Mouse (Mus musculus): ENCODE data around the gene Vmn2r74. TPM values are rescaled to one million over a fixed set of nuclear protein-coding genes. Genes with fewer than 3 reads are reported as not detected.

The Vmn2r74 gene
- polyA plus RNA-seq (2012; rRNA removed), result not detected in 2 replicates

DNA sequence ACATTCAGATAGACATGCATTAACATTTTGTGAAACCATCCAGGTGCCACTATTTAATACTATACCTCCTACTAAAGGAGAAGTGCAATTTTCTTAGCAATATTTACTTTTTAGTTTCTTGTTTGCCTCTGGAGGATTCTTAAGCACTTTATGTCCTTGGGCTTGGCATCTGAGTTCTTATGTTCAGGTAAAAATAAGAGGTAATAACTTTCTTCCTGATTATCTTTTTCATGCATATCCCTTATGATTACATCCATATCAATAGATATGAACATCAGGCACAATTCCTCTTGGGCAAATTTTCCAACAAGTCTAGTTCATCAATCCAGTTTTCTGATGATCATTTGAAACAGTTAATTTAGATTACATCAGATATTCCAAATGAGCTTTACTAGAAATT, at the start of gene Vmn2r74:
Gene Vmn2r74 (minus strand): TSS at position 101 of the 400 bp plus-strand sequence.

Other genes starting within 250 kb of the Vmn2r74 start
- gene Vmn2r72, start 206.5 kb downstream of the Vmn2r74 start, polyA plus RNA-seq (2012; rRNA removed), result not detected in 2 replicates
- gene Vmn2r73, start 85.4 kb downstream of the Vmn2r74 start, polyA plus RNA-seq (2012; rRNA removed), result not detected in 2 replicates
- gene Vmn2r75, start 210.1 kb upstream of the Vmn2r74 start, polyA plus RNA-seq (2012; rRNA removed), result not detected in 2 replicates

Data from colon, adult 2 months (tissue).